Mouse (Mus musculus): ENCODE data around the gene Sipa1l3. TPM values are rescaled to one million over a fixed set of nuclear protein-coding genes. Genes with fewer than 3 reads are reported as not detected.
A peak's percentile ranks its signal among the peaks of the same experiment; 100 is the strongest.

Sipa1l3 gene
- polyA plus RNA-seq, 1 experiment from 2014 or later = 20.5 TPM

DNA sequence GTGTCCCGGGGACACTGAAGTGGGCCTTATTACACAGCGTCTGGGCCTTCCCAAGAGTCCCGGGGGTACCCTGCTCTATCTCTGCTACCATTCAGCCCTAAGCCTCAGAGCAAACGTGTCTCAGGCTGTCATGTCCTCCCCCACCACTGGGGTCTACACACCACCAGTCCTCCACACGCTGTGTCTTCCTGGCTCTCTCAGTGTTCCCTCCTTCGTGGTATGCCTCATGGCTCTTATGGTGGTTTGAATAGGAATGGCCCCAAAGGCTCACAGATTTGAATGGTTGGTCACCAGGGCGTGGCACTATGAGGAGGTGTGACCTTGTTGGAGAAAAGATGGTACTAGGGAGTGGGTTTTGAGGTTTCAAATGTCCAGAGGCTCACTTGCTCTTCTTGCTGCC, 43.4 kb downstream of the Sipa1l3 start:
- Histone ChIP-seq H3K9me3 (no peaks in the 10 kb centered on the region), H3K9ac (no peak overlapping the region), H3K4me1 (peaks cover 29% of the 10 kb centered on the region), H3K27ac (no peak overlapping the region), H3K27me3 (no peaks in the 10 kb centered on the region), H3K4me2 (no peak overlapping the region), H3K4me3 (no peak overlapping the region), H3K36me3 (no peaks in the 10 kb centered on the region)
- ATAC-seq (ENCODE audit: insufficient number of reproducible peaks, low FRiP score, low TSS enrichment, low read depth) = no peak
- WGBS = 85% methylated on average over 7 of the region's 7 CpGs

DNA sequence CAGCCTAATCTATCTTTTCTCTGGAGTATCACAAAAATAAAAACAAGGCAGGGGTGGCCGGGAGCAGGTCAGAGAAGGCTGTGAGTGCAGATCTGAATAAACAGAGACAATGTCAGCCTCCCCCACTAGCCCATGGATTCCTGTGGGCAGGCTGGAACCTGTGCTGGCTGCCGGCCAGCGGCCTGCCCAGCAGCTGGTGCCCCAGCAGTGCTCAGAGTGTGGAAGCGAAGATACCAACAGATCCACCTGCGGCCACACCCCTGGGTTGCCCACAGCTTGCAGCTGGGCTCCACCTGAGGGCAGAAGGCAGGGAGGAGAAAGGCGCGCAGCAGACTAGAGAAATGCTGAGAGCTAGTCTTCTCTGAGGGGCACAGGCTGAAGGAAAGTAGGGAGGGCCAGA, 47.1 kb downstream of the Sipa1l3 start:
- Histone ChIP-seq H3K4me3 (no peak overlapping the region), H3K9ac (no peak overlapping the region), H3K27ac (0 out of 2 replicates have a peak overlapping the region, but pooled peaks have one; percentile 47), H3K9me3 (no peaks in the 10 kb centered on the region), H3K4me2 (no peak overlapping the region), H3K36me3 (no peaks in the 10 kb centered on the region), H3K27me3 (no peaks in the 10 kb centered on the region), H3K4me1 (peaks cover 37% of the 10 kb centered on the region)
- WGBS = 46% methylated on average over 7 of the region's 7 CpGs
- no peak for ATAC-seq (ENCODE audit: insufficient number of reproducible peaks, low FRiP score, low TSS enrichment, low read depth)

DNA sequence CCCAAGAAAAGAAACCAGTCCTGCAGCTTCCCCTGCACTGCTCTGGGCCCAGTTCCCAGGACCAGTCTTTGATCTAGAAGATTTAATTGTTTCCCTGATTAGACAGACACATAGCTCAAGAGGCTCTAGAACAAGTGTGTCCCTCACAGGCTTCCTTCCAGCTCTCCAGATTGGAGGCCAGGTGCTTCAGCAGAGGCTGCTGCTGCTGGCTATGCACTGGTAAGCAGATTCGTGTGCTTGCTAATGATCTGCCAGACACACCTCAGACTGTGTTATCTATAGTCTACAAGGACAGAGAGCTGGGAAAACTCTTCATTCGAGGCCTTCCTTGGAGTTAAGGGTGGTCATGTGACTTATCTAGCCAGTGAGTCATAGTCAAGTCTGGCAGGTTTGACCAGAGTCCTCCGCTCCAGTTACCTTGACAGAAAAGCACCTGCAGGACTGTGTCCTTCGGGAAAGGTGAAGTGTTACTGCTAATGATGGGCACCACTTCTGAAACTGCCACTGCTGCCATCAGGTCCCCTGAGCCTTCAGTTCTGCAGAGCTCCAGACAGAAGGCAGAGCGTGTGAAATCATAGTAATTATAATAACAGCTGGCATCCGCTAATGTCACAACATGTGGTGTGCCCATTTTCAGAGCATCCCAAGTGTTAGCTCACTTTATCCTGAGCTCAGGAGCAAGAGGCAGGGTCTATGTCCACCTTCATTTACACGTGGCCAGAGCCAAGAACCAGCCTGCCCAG, 48.7 kb downstream of the Sipa1l3 start:
- no peak for ATAC-seq (ENCODE audit: insufficient number of reproducible peaks, low FRiP score, low TSS enrichment, low read depth)
- Histone ChIP-seq H3K4me2 (no peak overlapping the region), H3K9me3 (no peaks in the 10 kb centered on the region), H3K36me3 (no peaks in the 10 kb centered on the region), H3K27ac (peak overlapping the region; percentile 17; the same call in 1 of the 2 replicates), H3K4me3 (no peak overlapping the region), H3K4me1 (peaks cover 46% of the 10 kb centered on the region), H3K9ac (no peak overlapping the region), H3K27me3 (no peaks in the 10 kb centered on the region)
- WGBS = 63% methylated on average over 7 of the region's 7 CpGs

DNA sequence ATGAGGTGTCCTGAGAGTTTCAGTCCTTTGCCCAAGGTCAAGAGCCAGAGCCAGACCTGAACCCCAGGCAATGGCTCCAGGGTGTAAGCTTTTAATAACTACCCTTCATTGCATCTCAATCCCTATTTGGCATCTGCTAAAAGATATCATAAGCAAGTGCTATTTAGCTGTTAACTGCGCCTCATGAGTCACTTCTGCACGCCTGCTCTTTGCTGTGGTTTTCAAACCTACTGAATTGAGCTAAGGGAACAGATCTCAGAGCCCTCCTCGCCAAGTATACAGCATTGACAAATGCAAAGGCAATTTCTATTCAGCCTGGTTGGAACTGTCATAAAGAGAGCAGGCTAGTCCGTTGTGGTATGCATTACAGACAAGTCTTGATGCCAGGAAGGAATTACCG, 49.8 kb downstream of the Sipa1l3 start:
- Histone ChIP-seq H3K4me2 (no peak overlapping the region), H3K27me3 (no peaks in the 10 kb centered on the region), H3K36me3 (no peaks in the 10 kb centered on the region), H3K9ac (no peak overlapping the region), H3K4me1 (peaks cover 46% of the 10 kb centered on the region), H3K4me3 (no peak overlapping the region), H3K9me3 (no peaks in the 10 kb centered on the region), H3K27ac (no peak overlapping the region)
- 79% methylated on average over 5 of the region's 5 CpGs for WGBS
- no peak for ATAC-seq (ENCODE audit: insufficient number of reproducible peaks, low FRiP score, low TSS enrichment, low read depth)

DNA sequence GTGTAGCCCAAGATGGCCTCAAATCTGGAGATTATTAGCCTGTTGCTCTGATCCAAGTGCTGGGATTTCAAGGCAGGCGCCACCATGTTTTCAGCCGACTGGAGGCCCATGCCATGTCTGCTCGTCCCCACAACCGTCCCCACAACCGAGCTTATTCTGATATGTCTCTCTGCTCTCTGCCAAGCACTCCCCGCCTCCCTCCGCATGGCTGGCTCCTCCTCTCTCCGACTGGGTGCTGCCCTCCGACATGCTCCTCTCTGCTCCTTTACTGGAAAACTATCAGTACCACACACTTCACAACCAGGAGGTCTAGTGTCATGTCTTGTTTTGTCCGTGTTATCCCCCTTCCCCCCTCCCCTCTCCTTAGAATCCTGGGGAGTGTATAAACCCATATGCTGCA, 51.9 kb downstream of the Sipa1l3 start:
- H3K9me3 ChIP-seq = no peaks in the 10 kb centered on the region
- H3K36me3 ChIP-seq = no peaks in the 10 kb centered on the region
- peaks cover 53% of the 10 kb centered on the region for H3K4me1 ChIP-seq
- no peak overlapping the region for H3K4me2 ChIP-seq
- no peaks in the 10 kb centered on the region for H3K27me3 ChIP-seq
- no peak for ATAC-seq (ENCODE audit: insufficient number of reproducible peaks, low FRiP score, low TSS enrichment, low read depth)
- no peak overlapping the region for H3K9ac ChIP-seq
- peak overlapping the region; percentile 22; the same call in 1 of the 2 replicates for H3K27ac ChIP-seq
- no peak overlapping the region for H3K4me3 ChIP-seq
- 64% methylated on average over 10 of the region's 10 CpGs for WGBS

DNA sequence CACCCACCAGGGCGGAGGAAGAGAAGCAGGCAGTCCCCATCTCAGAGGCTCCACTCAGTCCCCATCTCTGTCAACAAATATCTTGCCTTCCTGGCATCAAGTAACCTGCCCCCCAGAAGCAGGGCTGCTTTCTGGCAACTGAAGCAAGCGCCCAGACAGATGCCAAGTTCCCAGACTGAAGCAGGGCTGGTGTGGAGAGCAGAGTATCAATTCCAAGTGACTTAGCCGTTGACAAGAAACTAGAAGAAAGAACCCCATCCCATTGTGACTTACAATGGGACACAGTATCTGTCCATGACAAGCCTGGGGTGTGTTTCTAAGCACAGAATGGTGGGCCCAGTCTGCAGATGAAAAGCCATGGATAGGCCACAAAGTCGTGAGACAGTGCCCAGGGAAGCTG, 52.7 kb downstream of the Sipa1l3 start:
- no peaks in the 10 kb centered on the region for H3K36me3 ChIP-seq
- WGBS = 84% methylated on average over 4 of the region's 4 CpGs
- no peaks in the 10 kb centered on the region for H3K27me3 ChIP-seq
- no peaks in the 10 kb centered on the region for H3K9me3 ChIP-seq
- no peak overlapping the region for H3K9ac ChIP-seq
- peaks cover 47% of the 10 kb centered on the region for H3K4me1 ChIP-seq
- no peak overlapping the region for H3K4me2 ChIP-seq
- no peak overlapping the region; the same call in 1 of the 2 replicates for H3K27ac ChIP-seq
- ATAC-seq (ENCODE audit: insufficient number of reproducible peaks, low FRiP score, low TSS enrichment, low read depth) = no peak
- no peak overlapping the region for H3K4me3 ChIP-seq

DNA sequence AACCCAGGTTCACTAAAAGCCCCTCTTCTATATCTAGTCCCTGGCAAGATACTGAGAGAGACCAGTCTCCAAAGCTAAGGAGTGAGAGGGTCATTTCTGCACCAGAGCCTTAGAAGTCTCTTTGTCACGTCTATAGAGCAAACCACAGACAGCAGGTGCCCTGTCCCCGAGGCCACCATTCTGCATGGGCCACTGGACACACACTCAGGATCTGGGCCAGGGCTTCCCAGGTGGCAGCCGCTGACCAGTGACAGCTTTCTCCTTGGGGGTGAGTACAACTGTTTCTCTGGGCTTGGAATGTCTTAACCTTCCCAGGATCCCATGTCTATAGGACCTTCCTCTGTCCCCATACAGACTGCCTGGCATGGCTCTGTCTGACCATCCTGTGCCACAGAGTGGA, 55.6 kb downstream of the Sipa1l3 start:
- no peaks in the 10 kb centered on the region for H3K36me3 ChIP-seq
- WGBS = 85% methylated on average over 3 of the region's 3 CpGs
- H3K4me3 ChIP-seq = no peak overlapping the region
- no peak overlapping the region for H3K9ac ChIP-seq
- no peak overlapping the region for H3K4me2 ChIP-seq
- no peaks in the 10 kb centered on the region for H3K9me3 ChIP-seq
- H3K4me1 ChIP-seq = peaks cover 42% of the 10 kb centered on the region
- no peaks in the 10 kb centered on the region for H3K27me3 ChIP-seq
- ATAC-seq (ENCODE audit: insufficient number of reproducible peaks, low FRiP score, low TSS enrichment, low read depth) = no peak
- H3K27ac ChIP-seq = no peak overlapping the region

DNA sequence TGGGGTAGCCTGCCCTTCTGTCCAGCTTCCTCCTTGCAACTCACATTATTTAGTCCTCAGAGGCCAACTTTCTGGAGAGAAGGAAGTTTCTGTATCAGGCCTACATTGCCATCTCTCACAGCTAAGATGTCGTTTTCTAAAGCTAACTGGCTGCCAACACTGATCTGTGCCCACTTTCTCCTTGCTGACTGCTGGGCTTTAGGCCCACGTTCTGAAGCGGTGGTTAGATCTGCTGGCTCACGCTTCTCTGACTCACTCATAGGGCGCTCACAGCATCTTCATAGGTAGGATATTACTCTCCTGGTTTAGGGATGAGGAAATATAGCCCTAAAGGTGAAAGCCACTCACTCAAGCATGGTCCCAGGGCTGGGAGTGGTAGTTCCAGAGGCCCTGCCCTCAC, 56.3 kb downstream of the Sipa1l3 start:
- H3K9ac ChIP-seq = no peak overlapping the region
- H3K4me1 ChIP-seq = peaks cover 44% of the 10 kb centered on the region
- no peaks in the 10 kb centered on the region for H3K27me3 ChIP-seq
- H3K9me3 ChIP-seq = no peaks in the 10 kb centered on the region
- no peaks in the 10 kb centered on the region for H3K36me3 ChIP-seq
- H3K4me2 ChIP-seq = no peak overlapping the region
- no peak overlapping the region for H3K4me3 ChIP-seq
- 60% methylated on average over 5 of the region's 5 CpGs for WGBS
- no peak overlapping the region for H3K27ac ChIP-seq
- ATAC-seq (ENCODE audit: insufficient number of reproducible peaks, low FRiP score, low TSS enrichment, low read depth) = no peak

DNA sequence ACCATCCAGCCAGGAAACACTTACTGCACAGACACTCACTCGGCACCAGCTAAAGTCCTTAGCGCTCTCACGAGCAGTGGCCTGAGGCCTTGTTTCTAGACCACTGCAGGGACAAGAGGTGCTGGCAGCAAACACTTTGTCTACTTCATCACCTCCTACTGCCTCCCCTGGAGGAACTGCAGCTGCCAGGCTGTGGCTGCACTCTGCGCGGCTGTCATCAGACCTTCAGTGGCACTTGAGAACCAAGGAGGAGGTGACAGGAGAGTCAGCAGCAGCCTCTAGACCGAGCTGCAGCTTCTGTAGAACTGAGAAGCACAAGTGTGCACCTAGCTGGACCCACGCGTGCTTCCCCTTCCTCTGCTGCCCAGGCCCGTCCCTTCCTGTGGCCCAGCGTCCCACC, 56.9 kb downstream of the Sipa1l3 start:
- 62% methylated on average over 10 of the region's 10 CpGs for WGBS
- no peaks in the 10 kb centered on the region for H3K27me3 ChIP-seq
- no peaks in the 10 kb centered on the region for H3K9me3 ChIP-seq
- no peak overlapping the region for H3K9ac ChIP-seq
- H3K4me2 ChIP-seq = no peak overlapping the region
- H3K36me3 ChIP-seq = no peaks in the 10 kb centered on the region
- H3K4me1 ChIP-seq = peaks cover 42% of the 10 kb centered on the region
- peak overlapping the region; percentile 28; the same call in 1 of the 2 replicates for H3K27ac ChIP-seq
- ATAC-seq (ENCODE audit: insufficient number of reproducible peaks, low FRiP score, low TSS enrichment, low read depth) = no peak
- H3K4me3 ChIP-seq = no peak overlapping the region

DNA sequence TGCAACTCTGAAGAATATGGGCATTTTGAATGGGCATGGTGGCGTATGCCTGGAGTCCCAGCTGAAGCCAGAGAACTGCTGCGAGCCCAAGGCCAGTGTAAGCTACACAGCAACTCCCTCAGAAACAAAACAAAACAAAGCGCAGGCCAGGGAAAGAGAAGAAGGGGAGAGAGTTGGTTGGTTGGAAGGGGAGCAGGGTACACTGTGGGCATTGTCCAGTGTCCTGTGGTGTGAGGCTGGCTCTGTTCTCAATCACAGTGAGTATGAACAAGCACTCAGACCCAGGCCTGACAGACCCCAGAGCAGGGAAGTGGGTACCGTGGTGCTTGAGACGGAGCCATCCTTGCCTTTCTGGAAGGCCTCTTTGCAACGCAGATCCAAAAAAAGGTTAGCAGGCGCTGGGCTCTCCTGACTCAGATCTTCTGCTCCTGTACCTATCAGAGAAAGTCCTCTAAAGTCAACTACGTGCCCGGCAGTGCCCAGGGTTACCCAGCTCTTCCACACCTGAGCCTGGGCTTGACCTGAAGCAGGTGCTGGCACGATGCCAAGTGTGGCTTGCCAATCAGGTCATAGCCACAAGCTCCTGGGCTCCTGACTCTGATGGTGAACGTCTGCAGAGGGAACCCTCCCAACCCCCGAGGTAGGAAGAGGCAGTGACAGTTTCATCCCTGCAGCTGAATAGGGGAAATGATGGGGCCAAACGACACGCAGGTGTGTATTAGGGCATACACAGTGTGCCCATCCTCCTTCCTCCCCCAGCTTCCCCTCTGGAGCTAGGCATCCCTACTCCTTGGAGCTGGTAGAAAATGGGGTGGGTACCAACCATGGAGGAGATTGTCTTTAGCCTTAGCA, 59.3 kb downstream of the Sipa1l3 start:
- WGBS = 82% methylated on average over 14 of the region's 14 CpGs
- Histone ChIP-seq H3K4me1 (peaks cover 34% of the 10 kb centered on the region), H3K4me2 (no peak overlapping the region), H3K4me3 (no peak overlapping the region), H3K27ac (no peak overlapping the region), H3K9me3 (no peaks in the 10 kb centered on the region), H3K27me3 (no peaks in the 10 kb centered on the region), H3K36me3 (no peaks in the 10 kb centered on the region), H3K9ac (no peak overlapping the region)
- ATAC-seq (ENCODE audit: insufficient number of reproducible peaks, low FRiP score, low TSS enrichment, low read depth) = no peak

DNA sequence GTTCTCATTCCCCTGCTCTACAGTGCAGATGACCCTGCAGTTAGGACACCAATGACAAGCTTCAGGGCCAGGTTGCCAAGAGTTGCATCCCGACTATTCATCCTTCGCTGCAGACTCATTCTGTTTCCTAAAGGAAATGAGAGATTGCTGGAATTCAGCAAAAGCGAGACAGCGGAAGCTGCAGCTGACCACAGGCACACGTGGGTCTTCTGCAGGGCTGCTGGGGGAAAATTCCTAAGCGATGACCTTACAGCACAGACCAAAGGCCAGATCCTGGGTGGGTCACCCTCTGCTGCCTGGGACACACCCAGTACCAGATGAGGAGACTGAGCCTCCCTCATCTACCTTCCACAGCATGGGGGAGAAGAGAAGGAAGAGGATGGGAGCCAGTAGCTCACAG, 60.7 kb downstream of the Sipa1l3 start:
- WGBS = 54% methylated on average over 6 of the region's 6 CpGs
- H3K9me3 ChIP-seq = no peaks in the 10 kb centered on the region
- H3K4me2 ChIP-seq = no peak overlapping the region
- no peak overlapping the region for H3K4me3 ChIP-seq
- no peaks in the 10 kb centered on the region for H3K27me3 ChIP-seq
- peak overlapping the region; percentile 38; the same call in 1 of the 2 replicates for H3K27ac ChIP-seq
- H3K9ac ChIP-seq = no peak overlapping the region
- no peaks in the 10 kb centered on the region for H3K36me3 ChIP-seq
- H3K4me1 ChIP-seq = peaks cover 47% of the 10 kb centered on the region
- no peak for ATAC-seq (ENCODE audit: insufficient number of reproducible peaks, low FRiP score, low TSS enrichment, low read depth)

DNA sequence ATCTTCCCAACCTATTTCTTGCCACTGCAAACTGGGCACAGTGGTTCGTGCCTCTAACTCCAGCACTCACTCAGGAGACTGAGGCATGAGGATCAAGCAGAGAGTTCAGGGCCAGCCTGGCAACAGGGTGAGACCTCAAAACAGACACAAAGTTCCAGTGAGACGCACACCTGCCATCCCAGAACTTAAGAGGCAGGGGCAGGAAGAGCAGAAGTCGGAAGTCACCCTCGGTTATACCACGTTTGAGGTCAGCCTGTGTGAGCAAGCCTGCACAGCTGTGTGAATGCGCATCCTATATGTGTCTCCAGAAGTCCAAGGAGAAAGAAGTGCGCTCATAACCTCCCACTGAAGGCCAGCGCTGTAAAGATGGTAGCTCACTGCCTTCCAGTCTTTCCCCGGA, 61.7 kb downstream of the Sipa1l3 start:
- Histone ChIP-seq H3K27ac (no peak overlapping the region), H3K36me3 (no peaks in the 10 kb centered on the region), H3K9ac (no peak overlapping the region), H3K4me2 (no peak overlapping the region), H3K9me3 (no peaks in the 10 kb centered on the region), H3K4me1 (peaks cover 49% of the 10 kb centered on the region), H3K4me3 (no peak overlapping the region), H3K27me3 (no peaks in the 10 kb centered on the region)
- WGBS = 81% methylated on average over 9 of the region's 9 CpGs
- no peak for ATAC-seq (ENCODE audit: insufficient number of reproducible peaks, low FRiP score, low TSS enrichment, low read depth)
